Mouse (Mus musculus): ENCODE measurements around the gene 1700001K19Rik.
"Not testable (repeated sequence)": the region's sequence is repeated elsewhere in the genome, so short reads cannot be mapped to it uniquely, and the experiment has no call there.

The 1700001K19Rik gene

GRCm38 (mm10) chr12:110696173-110696974 lies 14.0 kb upstream of the 1700001K19Rik start:
- peak; percentile 99 for DNase-seq (ENCODE audit: low read depth, low spot score)

DNA sequence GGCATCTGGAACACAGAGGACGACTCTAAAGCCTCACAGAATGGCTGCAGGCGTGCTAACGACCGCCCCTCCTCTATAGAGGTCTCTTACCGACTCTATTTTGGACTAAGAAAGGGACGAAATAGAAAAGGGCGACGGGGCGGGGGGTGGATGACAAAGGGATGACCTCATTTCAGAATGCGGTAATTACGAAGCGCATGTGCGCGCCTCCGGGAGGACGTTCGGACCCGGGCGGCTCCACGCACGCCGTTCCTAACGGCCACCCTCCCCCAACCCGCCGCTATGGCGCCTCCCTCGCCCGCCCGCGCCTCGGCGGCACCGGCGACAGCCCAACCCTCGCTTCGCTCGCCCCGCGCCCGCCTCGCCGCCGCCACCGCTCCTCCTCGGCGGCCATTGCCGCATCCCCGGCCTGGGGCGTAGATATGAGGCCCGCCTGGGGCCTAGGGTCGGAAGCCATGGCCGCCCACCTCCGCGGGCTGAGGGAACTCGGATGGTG lies 13.3 kb upstream of the 1700001K19Rik start:
- DNase-seq (ENCODE audit: low read depth, low spot score): peak; percentile 78

GRCm38 (mm10) chr12:110693378-110693777 lies 11.0 kb upstream of the 1700001K19Rik start:
- not testable (repeated sequence) for DNase-seq (ENCODE audit: low read depth, low spot score)

DNA sequence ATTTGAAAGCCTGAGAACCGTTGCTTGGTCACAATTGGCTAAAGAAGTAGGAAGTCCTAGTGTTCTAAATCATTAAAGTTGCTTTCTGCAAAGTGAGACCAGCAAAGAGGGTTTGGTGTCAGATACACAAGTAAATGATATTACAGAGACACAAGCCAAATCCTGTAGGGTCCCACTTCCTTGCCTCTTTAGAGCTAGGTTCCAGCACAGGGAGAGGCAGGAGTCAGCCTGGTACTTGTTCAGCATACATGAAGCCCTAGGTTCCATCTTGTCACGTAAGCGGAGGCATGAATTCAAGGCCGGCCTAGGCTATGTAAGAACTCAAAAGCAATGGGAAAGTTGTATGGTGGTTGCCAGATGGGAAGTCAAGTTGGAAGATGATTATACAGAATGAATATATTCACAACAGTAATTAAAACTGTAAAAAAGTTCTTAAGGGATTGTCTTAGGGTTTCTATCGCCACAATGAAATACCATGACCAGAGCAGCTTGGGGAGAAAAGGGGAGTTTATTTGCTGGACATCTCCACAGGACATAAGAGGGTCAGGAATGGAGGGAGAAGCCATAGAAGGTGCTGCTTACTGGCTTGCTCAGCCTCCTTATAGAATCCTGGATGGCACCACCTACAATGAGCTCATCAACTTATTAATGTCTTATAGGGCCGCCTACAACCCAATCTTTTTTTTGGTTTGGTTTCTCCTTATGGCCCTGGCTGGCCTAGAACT lies 7.7 kb upstream of the 1700001K19Rik start:
- DNase-seq (ENCODE audit: low read depth, low spot score): peak; percentile 32

- not testable (repeated sequence) for DNase-seq (ENCODE audit: low read depth, low spot score)
These were observed 6.5 kb upstream of the 1700001K19Rik start for GRCm38 (mm10) chr12:110688921-110689320.

DNA sequence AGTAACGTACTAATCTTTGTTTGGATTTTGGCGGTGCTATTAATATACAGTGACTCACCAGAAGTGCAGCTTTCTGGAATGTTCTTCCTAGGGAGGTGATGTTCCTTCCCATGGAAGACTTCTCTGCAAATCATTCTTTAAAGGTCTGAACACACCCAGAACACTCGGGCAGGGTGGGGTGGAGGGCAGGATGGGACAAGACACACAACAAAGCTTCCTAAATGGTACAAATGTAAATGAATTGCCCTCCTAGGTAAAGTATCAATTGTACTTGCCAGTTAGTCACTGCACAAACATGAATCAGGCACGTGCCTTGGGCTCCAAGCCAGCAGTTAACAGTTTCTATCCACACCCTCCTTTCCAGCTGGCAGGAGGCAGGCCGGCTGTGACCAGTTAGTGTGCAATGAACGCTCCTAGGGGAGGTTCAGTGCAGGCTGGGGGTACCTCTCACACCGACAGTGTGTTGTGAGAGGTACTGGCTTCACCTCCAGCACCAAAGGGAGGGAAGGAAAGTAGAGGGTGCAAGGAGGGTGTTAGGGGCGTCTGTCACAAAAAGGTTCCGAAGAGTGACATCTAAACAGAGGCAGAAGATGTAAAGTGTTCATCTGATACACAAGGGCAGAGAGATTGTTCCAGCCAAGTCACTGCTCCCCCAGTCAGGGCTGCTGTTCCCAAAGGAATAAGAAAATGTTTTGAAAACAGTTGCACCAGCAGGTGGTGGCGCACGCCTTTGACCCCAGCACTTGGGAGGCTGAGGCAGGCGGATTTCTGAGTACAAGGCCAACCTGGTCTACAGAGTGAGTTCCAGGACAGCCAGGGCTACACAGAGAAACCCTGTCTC lies 5.7 kb upstream of the 1700001K19Rik start:
- no peak for DNase-seq (ENCODE audit: low read depth, low spot score)

DNA sequence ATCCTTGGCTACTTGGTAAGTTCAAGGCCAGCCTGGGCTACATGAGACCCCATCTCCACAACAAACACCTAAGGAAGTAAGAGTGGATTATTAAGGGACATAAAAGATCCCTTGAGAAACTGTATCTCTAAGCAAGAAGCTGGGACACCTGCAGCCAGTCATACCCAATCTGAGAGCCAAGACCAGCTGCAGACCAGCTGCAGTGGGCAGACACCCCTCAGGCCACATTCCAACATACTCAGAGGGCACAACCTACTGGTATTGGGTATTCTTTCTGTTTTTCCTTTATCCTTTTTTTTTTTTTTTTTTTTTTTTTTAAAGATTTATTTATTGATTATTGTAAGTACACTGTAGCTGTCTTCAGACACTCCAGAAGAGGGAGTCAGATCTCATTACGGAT lies 1.2 kb upstream of the 1700001K19Rik start:
- DNase-seq (ENCODE audit: low read depth, low spot score): no peak

DNA sequence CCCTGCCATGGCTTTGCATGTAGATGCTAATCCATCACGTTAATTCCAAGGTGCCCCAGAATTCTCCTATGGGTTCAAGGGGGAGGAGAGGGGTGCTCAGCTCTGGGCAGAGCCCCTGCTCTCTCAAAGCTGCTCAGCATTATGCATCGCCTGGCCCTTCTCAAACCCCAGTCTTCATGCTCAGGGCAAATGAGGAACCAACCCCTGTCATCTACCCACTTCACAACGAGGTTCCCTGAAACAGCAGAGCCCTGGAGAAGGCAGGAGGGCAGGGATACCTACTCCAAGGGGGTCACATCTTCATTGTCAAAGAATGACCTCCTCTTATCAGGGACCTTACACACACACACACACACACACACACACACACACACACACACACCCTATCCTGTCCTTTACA lies 541 bp downstream of the 1700001K19Rik start:
- DNase-seq (ENCODE audit: low read depth, low spot score): no peak

DNA sequence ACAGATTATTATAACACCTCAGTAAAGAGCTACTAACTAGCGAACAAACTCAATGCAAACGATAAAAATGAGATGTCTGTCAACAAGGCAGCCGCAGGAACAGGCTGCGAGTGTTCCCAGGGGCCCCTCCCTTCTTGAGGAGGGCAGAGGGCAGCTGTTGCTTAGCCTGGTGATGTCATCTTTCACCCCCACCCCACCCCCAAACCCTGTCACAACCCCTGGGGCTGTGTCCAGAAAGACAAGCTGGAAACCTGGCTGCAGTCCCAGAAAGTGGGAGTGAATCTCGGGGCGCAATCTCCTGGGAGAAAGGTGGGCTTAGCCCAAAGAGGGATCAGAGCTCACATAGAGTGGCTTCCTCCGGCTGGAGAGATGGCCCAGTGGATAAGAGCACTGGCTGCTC lies 1.2 kb downstream of the 1700001K19Rik start:
- DNase-seq (ENCODE audit: low read depth, low spot score): no peak

DNA sequence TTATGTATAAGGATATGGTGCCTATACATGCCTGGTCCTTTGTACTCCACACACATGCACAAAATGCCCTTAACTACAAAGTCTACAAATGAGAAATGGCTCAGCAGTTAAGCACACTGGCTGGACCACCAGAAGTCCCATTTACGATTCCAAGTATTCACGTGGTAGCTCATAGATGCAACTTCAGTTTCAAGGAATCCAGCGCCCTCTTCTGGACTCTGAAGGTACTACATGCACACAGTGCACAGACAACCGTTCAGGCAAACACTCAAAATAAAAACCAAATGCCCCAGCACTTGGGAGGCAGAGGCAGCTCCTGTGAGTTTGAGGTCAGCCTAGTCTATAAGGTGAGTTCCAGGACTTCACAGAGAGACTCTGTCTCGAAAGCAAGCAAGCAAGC lies 8.2 kb downstream of the 1700001K19Rik start:
- peak; percentile 56 for DNase-seq (ENCODE audit: low read depth, low spot score)

DNA sequence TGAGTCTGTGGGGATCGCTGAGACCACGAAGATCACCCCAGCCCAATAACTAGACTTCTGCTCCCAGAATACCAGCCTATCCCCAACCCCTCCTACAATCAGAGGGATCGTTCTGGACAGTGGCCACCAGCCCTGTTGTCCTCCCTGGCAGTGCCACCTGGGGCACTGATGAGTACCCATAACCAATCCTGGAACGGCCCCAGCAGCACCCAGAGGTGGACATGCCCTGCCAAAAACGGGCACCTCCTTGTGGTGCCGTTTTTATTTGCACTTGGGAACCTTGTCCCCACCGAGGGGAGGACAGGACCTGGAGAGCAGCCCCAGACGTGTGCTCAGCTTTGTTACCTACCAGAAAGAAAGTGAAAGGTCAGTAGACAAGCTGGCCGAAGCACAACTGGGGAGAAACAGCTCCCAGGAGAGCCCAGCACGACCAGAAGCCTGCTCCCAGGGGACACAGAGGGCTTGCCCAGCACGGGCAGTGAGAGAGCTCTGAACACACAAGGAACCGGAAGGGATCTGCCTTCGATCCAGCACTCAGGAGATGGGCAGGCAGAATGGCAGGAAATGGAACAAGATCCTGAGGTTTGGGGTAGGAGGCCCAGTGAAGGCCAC lies 14.8 kb downstream of the 1700001K19Rik start:
- DNase-seq (ENCODE audit: low read depth, low spot score): no peak

DNA sequence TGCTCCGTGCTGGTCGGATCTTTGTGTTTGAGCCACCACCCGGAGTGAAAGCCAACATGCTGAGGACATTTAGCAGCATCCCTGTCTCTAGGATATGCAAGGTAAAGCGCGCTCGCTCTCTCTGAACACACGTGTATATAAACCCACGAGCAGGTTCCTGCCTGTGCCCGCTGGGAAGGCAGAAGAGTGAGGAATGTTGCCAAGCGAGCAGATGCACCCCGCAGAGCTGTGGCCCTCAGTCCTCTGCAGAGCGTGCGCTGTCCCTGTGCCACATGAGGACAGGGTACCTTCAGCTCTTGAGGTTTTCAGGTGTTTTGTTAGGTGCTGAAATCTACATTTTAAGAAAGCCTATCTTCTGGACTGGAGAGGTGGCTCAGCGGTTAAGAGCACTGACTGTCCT lies 20.7 kb downstream of the 1700001K19Rik start:
- no peak for DNase-seq (ENCODE audit: low read depth, low spot score)

DNA sequence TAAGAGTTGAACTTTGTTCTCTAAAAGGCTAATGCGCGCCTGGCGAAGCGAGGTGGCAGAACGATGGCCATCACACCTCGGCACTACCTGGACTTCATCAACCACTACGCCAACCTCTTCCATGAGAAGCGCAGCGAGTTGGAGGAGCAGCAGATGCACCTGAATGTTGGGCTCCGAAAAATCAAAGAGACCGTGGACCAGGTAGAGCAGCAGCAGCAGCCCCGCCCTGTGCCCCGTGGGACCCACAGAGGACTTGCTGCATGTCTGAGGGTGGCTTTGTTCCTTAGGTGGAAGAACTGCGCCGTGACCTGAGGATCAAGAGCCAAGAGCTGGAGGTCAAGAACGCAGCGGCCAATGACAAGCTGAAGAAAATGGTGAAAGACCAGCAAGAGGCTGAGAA lies 31.0 kb downstream of the 1700001K19Rik start:
- DNase-seq (ENCODE audit: low read depth, low spot score): no peak

- no peak for DNase-seq (ENCODE audit: low read depth, low spot score)
These were observed 32.2 kb downstream of the 1700001K19Rik start for GRCm38 (mm10) chr12:110650241-110650641.

- no peak for DNase-seq (ENCODE audit: low read depth, low spot score)
These were observed 44.8 kb downstream of the 1700001K19Rik start for GRCm38 (mm10) chr12:110637507-110638114.

- DNase-seq (ENCODE audit: low read depth, low spot score): no peak
These were observed 46.1 kb downstream of the 1700001K19Rik start for GRCm38 (mm10) chr12:110636293-110636692.

GRCm38 (mm10) chr12:110630056-110630455 lies 52.4 kb downstream of the 1700001K19Rik start:
- DNase-seq (ENCODE audit: low read depth, low spot score): no peak
